Mouse (Mus musculus) C2C12 (cell line): ENCODE data around the gene 2310033P09Rik. TPM values are rescaled to one million over a fixed set of nuclear protein-coding genes. Genes with fewer than 3 reads are reported as not detected.

ENCODE experiments used
- H3K27me3 ChIP-seq: one replicate; pipeline ENCODE4 v1.6.1; 2011; ENCODE audit not compliant: control insufficient read depth, insufficient read depth, insufficient read length
- H3K36me3 ChIP-seq: one replicate; pipeline ENCODE4 v1.6.1; 2011; ENCODE audit not compliant: control insufficient read depth, insufficient read depth
- H3K4me3 ChIP-seq: one replicate; pipeline ENCODE4 v1.5.1; 2011; ENCODE audit warnings: mild to moderate bottlenecking, control low read depth; ENCODE audit not compliant: poor library complexity, insufficient read depth, severe bottlenecking
- H3K79me2 ChIP-seq: one replicate; pipeline ENCODE4 v1.6.1; 2011; ENCODE audit not compliant: control insufficient read depth, insufficient read depth
- H3K79me3 ChIP-seq: one replicate; pipeline ENCODE4 v1.6.1; 2011; ENCODE audit warnings: low read depth, control low read depth
- H3ac ChIP-seq: one replicate; pipeline ENCODE3; 2011; ENCODE audit warnings: low read depth; ENCODE audit not compliant: control insufficient read depth, insufficient read length
- CEBPB ChIP-seq: IDR thresholded peaks from one replicate; pipeline ENCODE4 v1.6.1; 2011; ENCODE audit warnings: low read depth, mild to moderate bottlenecking, control low read depth, moderate library complexity
- CTCF ChIP-seq: IDR thresholded peaks from one replicate; pipeline ENCODE4 v1.5.1; 2011; ENCODE audit not compliant: control insufficient read depth, insufficient read depth, insufficient read length
- FOSL1 ChIP-seq: IDR thresholded peaks from one replicate; pipeline ENCODE4 v1.8.0; 2011; ENCODE audit warnings: mild to moderate bottlenecking, low read length; ENCODE audit not compliant: poor library complexity, insufficient read depth, severe bottlenecking
- MAX ChIP-seq: IDR thresholded peaks from one replicate; pipeline ENCODE4 v1.6.1; 2011; ENCODE audit warnings: mild to moderate bottlenecking, control low read depth
- MYOD1 ChIP-seq: IDR thresholded peaks from one replicate; pipeline ENCODE4 v1.6.1; 2011; ENCODE audit warnings: low read depth; ENCODE audit not compliant: control insufficient read depth, insufficient read length
- MYOG ChIP-seq: IDR thresholded peaks from one replicate; pipeline ENCODE4 v1.6.1; 2011; ENCODE audit not compliant: control insufficient read depth, insufficient read length; ENCODE audit errors: extremely low read depth
- USF1 ChIP-seq: IDR thresholded peaks from one replicate; pipeline ENCODE4 v1.6.1; 2011; ENCODE audit warnings: low read depth, mild to moderate bottlenecking, control low read depth, moderate library complexity
- polyA plus RNA-seq: library from polyadenylated mRNA; unstranded; fragments of >200 nt; fragmentation: generic; extraction: Trizol; gene quantifications from one replicate; pipeline ENCODE4 v1.2.1, GENCODE M21; 2012; ENCODE audit warnings: missing spikeins

The 2310033P09Rik gene
- polyA plus RNA-seq, 1 experiment = 17.8 TPM

GRCm38 (mm10) chr11:59243856-59244255 is 35.7 kb downstream of the 2310033P09Rik start:
- no peak overlapping the region for H3K4me3 ChIP-seq
- H3K79me3 ChIP-seq = no peaks in the 10 kb centered on the region
- H3K79me2 ChIP-seq = no peaks in the 10 kb centered on the region
- H3K27me3 ChIP-seq = peaks cover 90% of the 10 kb centered on the region
- no peak overlapping the region for H3ac ChIP-seq
- no peak for TF ChIP-seq MAX
- TF ChIP-seq MYOG = no peak
- TF ChIP-seq MYOD1 = no peak
- no peak for TF ChIP-seq CEBPB
- no peak for TF ChIP-seq USF1
- TF ChIP-seq CTCF = no peak
- TF ChIP-seq FOSL1 = no peak
- H3K36me3 ChIP-seq = no peaks in the 10 kb centered on the region

DNA sequence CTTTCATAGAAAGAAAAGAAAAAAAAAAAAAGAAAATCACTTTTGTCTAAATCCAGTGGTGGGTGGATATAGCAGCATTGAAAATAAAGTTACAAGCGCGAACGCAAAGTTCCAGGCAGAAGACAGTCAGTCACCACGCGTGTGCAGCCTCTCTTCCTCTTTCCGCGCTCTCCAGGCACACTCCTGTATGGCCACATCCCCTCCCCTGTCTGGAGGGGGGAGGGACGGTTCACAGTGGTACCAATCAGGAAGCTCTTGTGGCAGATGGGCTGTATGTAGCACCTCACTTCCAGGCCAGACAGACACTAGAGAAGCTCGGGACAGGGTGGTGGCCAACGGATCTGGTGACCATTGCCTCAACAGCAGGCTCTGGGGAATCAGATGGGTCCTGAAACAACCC is 40.0 kb downstream of the 2310033P09Rik start:
- Histone ChIP-seq H3K4me3 (no peak overlapping the region), H3K36me3 (no peaks in the 10 kb centered on the region), H3K27me3 (peaks cover 86% of the 10 kb centered on the region), H3K79me3 (no peaks in the 10 kb centered on the region), H3ac (no peak overlapping the region), H3K79me2 (no peaks in the 10 kb centered on the region)
- TF ChIP-seq MYOD1 (no peak), CEBPB (no peak), MAX (no peak), CTCF (no peak), FOSL1 (no peak), MYOG (no peak), USF1 (no peak)

GRCm38 (mm10) chr11:59259647-59260046 is 51.5 kb downstream of the 2310033P09Rik start:
- no peak for TF ChIP-seq FOSL1
- no peak for TF ChIP-seq CTCF
- no peak for TF ChIP-seq MAX
- TF ChIP-seq MYOD1 = no peak
- TF ChIP-seq MYOG = no peak
- no peak for TF ChIP-seq USF1
- TF ChIP-seq CEBPB = no peak

More at GRCm38 (mm10) chr11:59259647-59260046, 51.5 kb downstream of the 2310033P09Rik start:
- Histone ChIP-seq H3K4me3 (no peak overlapping the region), H3K27me3 (peaks cover 75% of the 10 kb centered on the region), H3K79me3 (no peaks in the 10 kb centered on the region), H3K36me3 (no peaks in the 10 kb centered on the region), H3K79me2 (no peaks in the 10 kb centered on the region), H3ac (no peak overlapping the region)

Other genes with a start within 250 kb of the 2310033P09Rik start
- 15.1 TPM for gene Trim11, start 230.2 kb upstream of the 2310033P09Rik start, polyA plus RNA-seq
- 0.02 TPM for gene Obscn, start 71.9 kb upstream of the 2310033P09Rik start, polyA plus RNA-seq
- 3.5 TPM for gene Iba57, start 44.6 kb upstream of the 2310033P09Rik start, polyA plus RNA-seq
- gene Gjc2, start 25.1 kb upstream of the 2310033P09Rik start, polyA plus RNA-seq = 0.02 TPM
- 81.0 TPM for gene Guk1, start 16.1 kb upstream of the 2310033P09Rik start, polyA plus RNA-seq
- gene Mrpl55, start 5.8 kb upstream of the 2310033P09Rik start, polyA plus RNA-seq = 44.7 TPM
- gene Arf1, start 19.9 kb downstream of the 2310033P09Rik start, polyA plus RNA-seq = 636 TPM
- not detected for gene Wnt3a, start 82.4 kb downstream of the 2310033P09Rik start, polyA plus RNA-seq
- gene Wnt9a, start 98.6 kb downstream of the 2310033P09Rik start, polyA plus RNA-seq = 1.8 TPM
- not detected for gene Prss38, start 167.3 kb downstream of the 2310033P09Rik start, polyA plus RNA-seq
- 5.1 TPM for gene Jmjd4, start 241.7 kb downstream of the 2310033P09Rik start, polyA plus RNA-seq
- 54.3 TPM for gene Snap47, start 242.9 kb downstream of the 2310033P09Rik start, polyA plus RNA-seq